Mouse (Mus musculus) MEL (cell line): Measurements from ENCODE around the gene Mxra7. TPM values are rescaled to one million over a fixed set of nuclear protein-coding genes. Genes with fewer than 3 reads are reported as not detected.
A peak's percentile ranks its signal among the peaks of the same experiment; 100 is the strongest.

Source experiments
- DNase-seq: peaks from one replicate; pipeline ENCODE4 v3.0.0; 2011; ENCODE audit warnings: low read depth, low spot score
- H3K27ac ChIP-seq: 2 replicates; pipeline ENCODE4 v1.5.1; 2012; ENCODE audit warnings: low read depth, mild to moderate bottlenecking, control low read depth, low read length, moderate library complexity; ENCODE audit not compliant: control insufficient read depth
- H3K27me3 ChIP-seq, 2 experiments: fragments of 150-350 bp in 1 of 2; sonication (generic) in 1 of 2; 2 replicates each; pipeline ENCODE4 v1.6.1; 2012; ENCODE audit warnings: low read length in 2 of 2, mild to moderate bottlenecking in 2 of 2, improper control_type of control experiment in 1 of 2, moderate library complexity in 1 of 2; ENCODE audit not compliant: insufficient read depth in 2 of 2, control insufficient read depth in 1 of 2
- H3K36me3 ChIP-seq, 2 experiments: 2 replicates each; pipeline ENCODE4 v1.6.1; 2012 to 2014; ENCODE audit warnings: low read length in 2 of 2, improper control_type of control experiment in 1 of 2, inconsistent platforms in 1 of 2, mild to moderate bottlenecking in 1 of 2; ENCODE audit not compliant: insufficient read depth in 2 of 2, control insufficient read depth in 1 of 2
- H3K4me1 ChIP-seq, 2 experiments: fragments of 150-350 bp in 1 of 2; sonication (generic) in 1 of 2; 2 replicates each; pipeline ENCODE4 v1.6.1; 2012; ENCODE audit warnings: low read length in 2 of 2, improper control_type of control experiment in 1 of 2, mild to moderate bottlenecking in 1 of 2; ENCODE audit not compliant: insufficient read depth in 2 of 2, control insufficient read depth in 1 of 2
- H3K4me3 ChIP-seq, 2 experiments: fragments of 150-350 bp in 1 of 2; sonication (generic) in 1 of 2; 2 replicates each; pipeline ENCODE4 v1.5.1; 2012; ENCODE audit warnings: low read depth in 2 of 2, low read length in 2 of 2, mild to moderate bottlenecking in 2 of 2, moderate library complexity in 2 of 2, control low read depth in 1 of 2, improper control_type of control experiment in 1 of 2; ENCODE audit not compliant: control insufficient read depth in 1 of 2, insufficient read depth in 1 of 2
- H3K79me2 ChIP-seq: 2 replicates; pipeline ENCODE4 v1.6.1; 2012; ENCODE audit warnings: mild to moderate bottlenecking, low read length, moderate library complexity; ENCODE audit not compliant: control insufficient read depth, poor library complexity, insufficient read depth
- H3K9ac ChIP-seq: 2 replicates; pipeline ENCODE4 v1.6.1; 2012; ENCODE audit warnings: low read depth, mild to moderate bottlenecking, control low read depth, low read length, moderate library complexity; ENCODE audit not compliant: control insufficient read depth, poor library complexity, severe bottlenecking
- H3K9me3 ChIP-seq: fragments of 150-350 bp; sonication (generic); replicated peaks from 2 replicates; pipeline ENCODE4 v1.6.1; 2012; ENCODE audit warnings: mild to moderate bottlenecking, low read length, improper control_type of control experiment, moderate library complexity; ENCODE audit not compliant: insufficient read depth
- BHLHE40 ChIP-seq: IDR thresholded peaks from 2 replicates; pipeline ENCODE4 v1.6.1; 2012; ENCODE audit warnings: low read depth, mild to moderate bottlenecking, inconsistent platforms, low read length, improper control_type of control experiment, borderline replicate concordance
- CHD2 ChIP-seq: IDR thresholded peaks from 2 replicates; pipeline ENCODE4 v1.6.1; 2011; ENCODE audit warnings: low read length, improper control_type of control experiment
- CTCF ChIP-seq, 3 experiments: IDR thresholded peaks in 2 of 3; conservative IDR thresholded peaks in 1 of 3; 2 replicates each; pipeline ENCODE4 v1.5.1; 2011 to 2012; ENCODE audit warnings: low read length in 3 of 3, low read depth in 2 of 3, mild to moderate bottlenecking in 2 of 3, improper control_type of control experiment in 1 of 3, inconsistent platforms in 1 of 3, mixed read lengths in 1 of 3, moderate library complexity in 1 of 3; ENCODE audit not compliant: control insufficient read depth in 1 of 3, insufficient read depth in 1 of 3, poor library complexity in 1 of 3, severe bottlenecking in 1 of 3
- E2F4 ChIP-seq: IDR thresholded peaks from 2 replicates; pipeline ENCODE4 v1.6.1; 2011; ENCODE audit warnings: low read depth, low read length, improper control_type of control experiment, borderline replicate concordance
- ELF1 ChIP-seq: IDR thresholded peaks from 2 replicates; pipeline ENCODE4 v1.6.1; 2014; ENCODE audit warnings: low read depth, mild to moderate bottlenecking, inconsistent platforms, low read length, improper control_type of control experiment, moderate library complexity
- ETS1 ChIP-seq: IDR thresholded peaks from 2 replicates; pipeline ENCODE4 v1.6.1; 2012; ENCODE audit warnings: low read depth, mild to moderate bottlenecking, inconsistent platforms, low read length, improper control_type of control experiment, moderate library complexity
- HCFC1 ChIP-seq: IDR thresholded peaks from 2 replicates; pipeline ENCODE4 v1.6.1; 2012; ENCODE audit warnings: low read depth, mild to moderate bottlenecking, inconsistent platforms, low read length, improper control_type of control experiment, moderate library complexity
- JUND ChIP-seq: IDR thresholded peaks from 2 replicates; pipeline ENCODE4 v1.6.1; 2011; ENCODE audit warnings: low read depth, mild to moderate bottlenecking, improper control_type of control experiment, low read length
- KAT2A ChIP-seq: conservative IDR thresholded peaks from 2 replicates; pipeline ENCODE4 v1.6.1; 2012; ENCODE audit warnings: low read depth, low read length, improper control_type of control experiment, inconsistent platforms
- MAFK ChIP-seq: IDR thresholded peaks from 2 replicates; pipeline ENCODE4 v1.6.1; 2011; ENCODE audit warnings: low read depth, mild to moderate bottlenecking, low read length, improper control_type of control experiment, borderline replicate concordance
- MAX ChIP-seq: IDR thresholded peaks from 2 replicates; pipeline ENCODE4 v1.6.1; 2011; ENCODE audit warnings: low read length, improper control_type of control experiment
- MAZ ChIP-seq: IDR thresholded peaks from 2 replicates; pipeline ENCODE4 v1.6.1; 2012; ENCODE audit warnings: low read depth, mild to moderate bottlenecking, inconsistent platforms, low read length, improper control_type of control experiment
- MEF2A ChIP-seq: IDR thresholded peaks from 2 replicates; pipeline ENCODE4 v1.6.1; 2014; ENCODE audit warnings: low read depth, mild to moderate bottlenecking, inconsistent platforms, low read length, improper control_type of control experiment; ENCODE audit not compliant: poor library complexity, insufficient replicate concordance, severe bottlenecking; ENCODE audit errors: extremely low read depth
- MYB ChIP-seq: IDR thresholded peaks from 2 replicates; pipeline ENCODE4 v1.6.1; 2011; ENCODE audit warnings: mild to moderate bottlenecking, low read depth, low read length, improper control_type of control experiment
- MYC ChIP-seq: IDR thresholded peaks from 2 replicates; pipeline ENCODE4 v1.6.1; 2011; ENCODE audit warnings: low read depth, mild to moderate bottlenecking, low read length, improper control_type of control experiment, moderate library complexity
- NELFE ChIP-seq: IDR thresholded peaks from 2 replicates; pipeline ENCODE4 v1.6.1; 2011; ENCODE audit warnings: low read depth, low read length, improper control_type of control experiment
- NRF1 ChIP-seq: IDR thresholded peaks from 2 replicates; pipeline ENCODE4 v1.6.1; 2014; ENCODE audit warnings: low read depth, mild to moderate bottlenecking, inconsistent platforms, low read length, improper control_type of control experiment, moderate library complexity; ENCODE audit not compliant: poor library complexity, insufficient read depth, severe bottlenecking
- POLR2A ChIP-seq, 2 experiments: IDR thresholded peaks; 2 replicates each; pipeline ENCODE4 v1.6.1; 2011 to 2012; ENCODE audit warnings: low read length in 2 of 2, mild to moderate bottlenecking in 2 of 2, control low read depth in 1 of 2, improper control_type of control experiment in 1 of 2, low read depth in 1 of 2, moderate library complexity in 1 of 2; ENCODE audit not compliant: control insufficient read depth in 1 of 2, insufficient read depth in 1 of 2, poor library complexity in 1 of 2
- POLR2AphosphoS2 ChIP-seq: IDR thresholded peaks from 2 replicates; pipeline ENCODE4 v1.6.1; 2011; ENCODE audit warnings: low read length, improper control_type of control experiment
- POLR2AphosphoS5 ChIP-seq: IDR thresholded peaks from 2 replicates; pipeline ENCODE4 v1.6.1; 2012; ENCODE audit warnings: low read depth, borderline replicate concordance, mild to moderate bottlenecking, inconsistent platforms, low read length, moderate library complexity, mixed read lengths
- RAD21 ChIP-seq: IDR thresholded peaks from 2 replicates; pipeline ENCODE4 v1.6.1; 2011; ENCODE audit warnings: mild to moderate bottlenecking, low read depth, low read length, improper control_type of control experiment
- RCOR1 ChIP-seq: IDR thresholded peaks from 2 replicates; pipeline ENCODE4 v1.6.1; 2012; ENCODE audit warnings: low read depth, mild to moderate bottlenecking, inconsistent platforms, low read length, improper control_type of control experiment
- SMC3 ChIP-seq: IDR thresholded peaks from 2 replicates; pipeline ENCODE4 v1.6.1; 2011; ENCODE audit warnings: low read depth, low read length, improper control_type of control experiment
- TAL1 ChIP-seq: IDR thresholded peaks from 2 replicates; pipeline ENCODE4 v1.6.1; 2012; ENCODE audit warnings: mild to moderate bottlenecking, inconsistent platforms, low read length, moderate library complexity, mixed read lengths
- TBP ChIP-seq: IDR thresholded peaks from 2 replicates; pipeline ENCODE4 v1.8.0; 2011; ENCODE audit warnings: low read depth, low read length, improper control_type of control experiment
- TCF12 ChIP-seq: IDR thresholded peaks from 2 replicates; pipeline ENCODE4 v1.6.1; 2014; ENCODE audit warnings: low read depth, mild to moderate bottlenecking, inconsistent platforms, low read length, improper control_type of control experiment, moderate library complexity
- UBTF ChIP-seq: IDR thresholded peaks from 2 replicates; pipeline ENCODE4 v1.6.1; 2012; ENCODE audit warnings: low read depth, mild to moderate bottlenecking, inconsistent platforms, low read length, improper control_type of control experiment, moderate library complexity, borderline replicate concordance; ENCODE audit not compliant: insufficient read depth
- USF2 ChIP-seq, 2 experiments: IDR thresholded peaks; 2 replicates each; pipeline ENCODE4 v1.6.1; 2011 to 2012; ENCODE audit warnings: improper control_type of control experiment in 2 of 2, low read length in 2 of 2, borderline replicate concordance in 1 of 2, inconsistent platforms in 1 of 2, low read depth in 1 of 2, mild to moderate bottlenecking in 1 of 2; ENCODE audit not compliant: insufficient read depth in 1 of 2
- ZC3H11A ChIP-seq: IDR thresholded peaks from 2 replicates; pipeline ENCODE4 v1.6.1; 2012; ENCODE audit warnings: low read depth, mild to moderate bottlenecking, inconsistent platforms, low read length, improper control_type of control experiment
- ZMIZ1 ChIP-seq: IDR thresholded peaks from 2 replicates; pipeline ENCODE4 v1.6.1; 2012; ENCODE audit warnings: low read depth, mild to moderate bottlenecking, inconsistent platforms, low read length, improper control_type of control experiment, moderate library complexity
- ZNF384 ChIP-seq: IDR thresholded peaks from 2 replicates; pipeline ENCODE4 v1.6.1; 2012; ENCODE audit warnings: low read depth, mild to moderate bottlenecking, inconsistent platforms, low read length, improper control_type of control experiment
- polyA plus RNA-seq, 2 experiments: library from polyadenylated mRNA; stranded (reverse) in 1 of 2; unstranded in 1 of 2; fragments of >175 nt in 1 of 2; fragments of >200 nt in 1 of 2; gene quantifications; 2 replicates each; pipeline versions ENCODE4 v1.2.1 to v1.2.4; 2012; ENCODE audit warnings: low replicate concordance in 2 of 2, low read depth in 1 of 2; ENCODE audit not compliant: insufficient read length in 2 of 2, insufficient read depth in 1 of 2, missing spikeins in 1 of 2
- total RNA-seq: library from RNA; depleted of rRNA; stranded (reverse); fragments of 300-350 nt; gene quantifications from 2 replicates; pipeline ENCODE4 v1.2.3, GENCODE M21; 2012

Gene Mxra7
- total and polyA plus RNA-seq, 3 experiments, result 2.7 to 9.3 TPM; not detected in 1

DNA sequence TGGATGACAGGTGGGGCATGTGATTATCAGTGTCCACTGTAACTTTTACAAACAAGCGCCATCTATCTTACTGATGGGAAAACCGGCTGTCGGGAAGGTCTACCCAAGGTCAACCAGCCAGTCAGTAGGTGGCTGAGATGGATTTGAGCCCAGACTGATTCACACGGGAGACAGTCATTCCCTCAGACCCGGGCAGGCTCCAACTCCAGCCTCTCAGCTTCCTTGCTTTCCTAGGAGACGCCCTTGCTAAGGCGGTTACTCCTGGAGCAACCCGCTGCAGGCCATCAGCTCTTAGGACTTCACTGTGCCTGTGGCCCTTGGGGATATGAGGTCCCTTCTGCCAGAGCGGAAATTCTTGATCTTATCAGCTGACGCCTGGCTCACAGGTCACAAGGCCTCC lies 36.6 kb upstream of the Mxra7 start:
- H3K27me3 ChIP-seq, result no peaks in the 10 kb centered on the region
- TF ChIP-seq MEF2A (no peak), MAZ (no peak), MYB (no peak), TBP (no peak), KAT2A (no peak), HCFC1 (no peak), NELFE (no peak), ZC3H11A (no peak), E2F4 (no peak), JUND (no peak), MYC (no peak), POLR2A (IDR thresholded peaks at IDR 0.05; ENCODE audit: control insufficient read depth in 1 of 2, insufficient read depth in 1 of 2, low read depth in 1 of 2, low read length in 2 of 2, poor library complexity in 1 of 2) (no peak), USF2 (IDR thresholded peaks at IDR 0.05; ENCODE audit: borderline replicate concordance in 1 of 2, insufficient read depth in 1 of 2, low read depth in 1 of 2, low read length in 2 of 2) (no peak), NRF1 (no peak), ZNF384 (no peak), SMC3 (no peak), TAL1 (no peak), MAFK (no peak), ZMIZ1 (no peak)
- TF ChIP-seq, all 39 proteins: peak for 0
- no peak for DNase-seq
- Histone ChIP-seq H3K27ac (no peak overlapping the region), H3K9me3 (no peaks in the 10 kb centered on the region), H3K9ac (no peak overlapping the region), H3K79me2 (no peaks in the 10 kb centered on the region), H3K36me3 (no peaks in the 10 kb centered on the region), H3K4me1 (no peaks in the 10 kb centered on the region), H3K4me3 (no peak overlapping the region)

DNA sequence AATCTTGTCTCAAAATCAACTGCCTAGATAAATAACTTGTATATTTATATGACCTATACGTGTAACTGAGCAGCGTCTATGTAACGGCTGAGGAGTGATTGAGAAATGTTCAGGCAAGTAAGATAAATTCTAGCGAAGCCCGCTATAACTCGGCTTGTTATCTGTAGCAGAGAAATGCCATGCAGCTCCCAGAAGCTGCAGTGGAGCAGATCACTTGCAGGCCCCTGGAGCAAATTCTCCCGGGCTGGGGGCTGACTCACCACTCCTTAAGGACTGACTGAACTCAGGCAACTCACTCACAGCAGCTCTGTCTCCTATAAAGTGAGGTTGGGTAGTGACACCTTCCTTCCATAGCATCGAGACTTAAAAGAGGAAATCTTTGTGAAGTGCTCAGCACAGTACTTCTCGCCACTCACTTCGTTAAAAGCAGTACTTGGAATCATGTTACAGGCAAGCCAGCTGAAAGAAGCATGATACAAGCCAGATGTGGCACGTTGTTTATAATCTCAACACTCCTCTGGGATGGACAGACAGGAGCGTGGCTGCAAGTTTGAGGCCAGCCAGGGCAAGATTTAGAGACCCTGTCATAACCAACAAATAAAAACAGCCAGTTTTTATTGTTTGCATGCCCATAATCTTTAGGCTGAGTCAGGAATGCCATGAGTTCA lies 29.5 kb upstream of the Mxra7 start:
- peaks cover 6 to 12% of the 10 kb centered on the region in 2 experiments for H3K4me1 ChIP-seq
- no peaks in the 10 kb centered on the region for H3K9me3 ChIP-seq
- H3K79me2 ChIP-seq, result peaks cover 24% of the 10 kb centered on the region
- H3K27ac ChIP-seq, result peak overlapping the region; percentile 69
- no peaks in the 10 kb centered on the region for H3K27me3 ChIP-seq
- peaks cover 0 to 22% of the 10 kb centered on the region in 2 experiments; a peak in 2 of 4 replicates for H3K36me3 ChIP-seq
- peak overlapping the region; percentile 30 to 37 for H3K4me3 ChIP-seq
- peak; percentile 86 for DNase-seq
- peak overlapping the region; percentile 44 for H3K9ac ChIP-seq
- no peak for TF ChIP-seq ELF1
- TF ChIP-seq RAD21, result no peak
- no peak for TF ChIP-seq JUND
- TF ChIP-seq UBTF, result no peak
- 0 out of 2 replicates have a peak, but pooled peaks have one; percentile 40 for TF ChIP-seq ETS1
- TF ChIP-seq POLR2A (IDR thresholded peaks at IDR 0.05; ENCODE audit: control insufficient read depth in 1 of 2, insufficient read depth in 1 of 2, low read depth in 1 of 2, low read length in 2 of 2, poor library complexity in 1 of 2), result peak in 1 of 2 experiments; percentile 35; a peak in 1 of 4 replicates
- TF ChIP-seq BHLHE40, result no peak
- no peak for TF ChIP-seq ZNF384
- 0 out of 2 replicates have a peak, but pooled peaks have one; percentile 38 for TF ChIP-seq MAX
- TF ChIP-seq RCOR1, result no peak
- TF ChIP-seq CHD2, result no peak
- TF ChIP-seq NRF1, result no peak
- no peak for TF ChIP-seq POLR2AphosphoS5
- TF ChIP-seq TCF12, result no peak; the same call in 1 of the 2 replicates
- no peak for TF ChIP-seq POLR2AphosphoS2
- no peak for TF ChIP-seq CTCF (IDR thresholded peaks at IDR 0.05 in 2 of 3, conservative IDR thresholded peaks at IDR 0.05 in 1 of 3; ENCODE audit: control insufficient read depth in 1 of 3, insufficient read depth in 1 of 3, low read depth in 2 of 3, low read length in 3 of 3, poor library complexity in 1 of 3, severe bottlenecking in 1 of 3)
